Comparison of ENCODE assay signal across 9 mouse cellular contexts in the genomic region with DNA sequence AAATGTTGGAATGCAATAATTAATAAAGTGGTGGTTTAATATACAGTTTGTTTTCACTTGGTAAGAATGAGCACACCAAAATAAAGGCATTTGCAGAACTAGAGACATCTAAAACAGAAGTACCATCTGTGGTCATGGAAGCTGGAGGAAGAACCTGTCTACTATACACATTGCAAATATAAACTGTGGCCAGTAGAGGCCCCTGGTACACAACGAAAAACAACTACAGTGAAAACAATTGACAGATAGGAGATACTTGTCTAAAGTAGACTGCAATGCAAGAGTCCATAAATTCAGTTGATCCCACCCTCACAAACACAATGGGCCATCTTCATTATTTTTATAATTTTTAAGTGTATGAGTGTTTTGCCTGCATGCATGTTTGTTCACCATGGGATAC. TPM values are rescaled to one million over a fixed set of nuclear protein-coding genes. Genes with fewer than 3 reads are reported as not detected.
DNase-seq lines count a peak whose midpoint lies in the region; ATAC-seq and TF ChIP-seq lines count a peak whose summit lies in the region.
"Had no signal": no experiment of that assay in that cellular context is flagged by ENCODE, and none has a peak within 500 bp of the region (broad histone marks: within the 10 kb centered on the region; RNA-seq: fewer than 3 reads in every experiment).

No protein-coding gene starts in this region.

- WGBS in heart, postnatal 0 days: 48% methylated on average over 1 of the region's 1 CpGs
- 47% methylated on average over 1 of the region's 1 CpGs for WGBS in lung, embryonic 14.5 days

- intact Hi-C loops in heart, postnatal 36 days (cut with DNase I): no loop called here

- in situ Hi-C loops in Patski (cut with MboI; ENCODE audit: low pct_unique_long_range_greater_than_20kb): no loop called here

- no peaks in the 10 kb centered on the region for H3K9me3 ChIP-seq in heart, postnatal 0 days (replicated peaks; ENCODE audit: control insufficient read depth, low read length)
- no peaks in the 10 kb centered on the region for H3K9me3 ChIP-seq in lung, embryonic 14.5 days (ENCODE audit: low read depth, low read length)
- H3K9me3 ChIP-seq: megakaryocyte, embryonic 14.5 days had no signal

- peak; percentile 29 for TF ChIP-seq CTCF in heart, postnatal 0 days (IDR thresholded peaks at IDR 0.05; ENCODE audit: low read depth)
- TF ChIP-seq CTCF in lung, embryonic 14.5 days (IDR thresholded peaks at IDR 0.05; ENCODE audit: low read depth): no peak
- TF ChIP-seq CTCF in Patski (IDR thresholded peaks at IDR 0.05): peak; percentile 33

- H3K4me3 ChIP-seq in heart, postnatal 0 days (ENCODE audit: low read depth, low read length): no peak overlapping the region
- no peak overlapping the region for H3K4me3 ChIP-seq in lung, embryonic 14.5 days (ENCODE audit: low read depth, low read length)
- H3K4me3 ChIP-seq: megakaryocyte, embryonic 14.5 days had no signal

- H3K4me2 ChIP-seq in heart, postnatal 0 days (ENCODE audit: low read depth, low read length): no peak overlapping the region
- H3K4me2 ChIP-seq in lung, embryonic 14.5 days: no peak overlapping the region

- ATAC-seq in heart, postnatal 0 days (ENCODE audit: insufficient read depth, low read depth): no peak
- no peak for ATAC-seq in lung, embryonic 14.5 days (ENCODE audit: insufficient read depth)
- no peak for ATAC-seq in Patski

- no peak for DNase-seq in heart, postnatal 0 days (ENCODE audit: low spot score)
- DNase-seq in heart, postnatal 36 days: no peak
- DNase-seq in lung, embryonic 14.5 days: peak; percentile 9
- DNase-seq in lung, postnatal 4 days: no peak
- DNase-seq in Patski (ENCODE audit: low read depth, low spot score): no peak
- peak; percentile 17 for DNase-seq in retina, embryonic 14.5 days (ENCODE audit: low spot score)
- DNase-seq in urinary bladder, postnatal 10 days (ENCODE audit: low spot score): no peak
- DNase-seq in testis, postnatal 14 days (ENCODE audit: low spot score): no peak

- no peaks in the 10 kb centered on the region for H3K36me3 ChIP-seq in heart, postnatal 0 days (replicated peaks; ENCODE audit: control insufficient read depth, insufficient read depth, low read length)
- H3K36me3 ChIP-seq in lung, embryonic 14.5 days (ENCODE audit: insufficient read depth): no peaks in the 10 kb centered on the region

- no peaks in the 10 kb centered on the region for H3K4me1 ChIP-seq in heart, postnatal 0 days (ENCODE audit: control insufficient read depth, insufficient read depth)
- no peaks in the 10 kb centered on the region for H3K4me1 ChIP-seq in lung, embryonic 14.5 days (ENCODE audit: insufficient read depth)
- H3K4me1 ChIP-seq: megakaryocyte, embryonic 14.5 days had no signal

- no peak overlapping the region for H3K27ac ChIP-seq in heart, postnatal 0 days (ENCODE audit: low read depth)
- no peak overlapping the region for H3K27ac ChIP-seq in lung, embryonic 14.5 days (ENCODE audit: low read depth)

- H3K27me3 ChIP-seq in heart, postnatal 0 days (ENCODE audit: control insufficient read depth, insufficient read depth, low read length): no peaks in the 10 kb centered on the region
- no peaks in the 10 kb centered on the region for H3K27me3 ChIP-seq in lung, embryonic 14.5 days (ENCODE audit: insufficient read depth, low read length)
- peaks cover 25% of the 10 kb centered on the region for H3K27me3 ChIP-seq in Patski

- POLR2A ChIA-PET in Patski (lab: Charles Lee): no interaction called here

- no peak for TF ChIP-seq EP300 in heart, postnatal 0 days (IDR thresholded peaks at IDR 0.05; ENCODE audit: low read depth)

- CTCF ChIA-PET in Patski (lab: Charles Lee): interaction anchor here (1.9 kb wide), 1 partner anchor 262 kb away, joined by 7 read pairs; no protein-coding TSS in a partner anchor

- no peak overlapping the region for H3K9ac ChIP-seq in heart, postnatal 0 days (replicated peaks; ENCODE audit: low read depth, low read length)
- H3K9ac ChIP-seq in lung, embryonic 14.5 days: no peak overlapping the region

RNA-seq across cellular contexts. Expression of gene Zc3h12b, which starts 24.4 kb away (rescaled TPM):
- total RNA-seq in heart, postnatal 0 days (2014; rRNA removed; ENCODE audit: low replicate concordance): 0.53 and 1.7 TPM in 2 replicates
- polyA plus RNA-seq in heart, postnatal 0 days (2015; fragmentation: Nextera tagmentation; extraction: Ambion mirVana): 0.55 and 0.63 TPM in 2 replicates
- under 1 TPM; 0.46 to 0.69 TPM for total RNA-seq in heart, postnatal 36 days (2021)
- polyA plus RNA-seq in lung, embryonic 14.5 days (2014; fragmentation: Nextera tagmentation; extraction: Ambion mirVana): 2.3 and 3.5 TPM in 2 replicates
- 8.1 TPM for polyA plus RNA-seq in Patski (2021)

RNA-seq across cellular contexts. Expression of gene Zc4h2, which starts 28.8 kb away (rescaled TPM):
- total RNA-seq in heart, postnatal 0 days (2014; rRNA removed; ENCODE audit: low replicate concordance): 4.0 and 4.2 TPM in 2 replicates
- 3.2 and 3.9 TPM in 2 replicates for polyA plus RNA-seq in heart, postnatal 0 days (2015; fragmentation: Nextera tagmentation; extraction: Ambion mirVana)
- 1 to 10 TPM; 1.2 to 1.3 TPM for total RNA-seq in heart, postnatal 36 days (2021)
- 17.4 and 20.2 TPM in 2 replicates for polyA plus RNA-seq in lung, embryonic 14.5 days (2014; fragmentation: Nextera tagmentation; extraction: Ambion mirVana)
- polyA plus RNA-seq in Patski (2021): 11.8 TPM

Comparison
In these comparisons a context has a peak if more than half of its experiments do, and no peak if none do; other contexts are left out.
1. DNase-seq: peak in lung, embryonic 14.5 days (single experiment) and retina, embryonic 14.5 days (single experiment); none in heart, postnatal 0 days (single experiment), heart, postnatal 36 days (0 of 2), lung, postnatal 4 days (0 of 2), Patski (single experiment), urinary bladder, postnatal 10 days (single experiment) and testis, postnatal 14 days (single experiment).